Mouse (Mus musculus) adrenal gland, postnatal 14 days (tissue): ENCODE measurements at regions not wholly inside any gene's neighbourhood (a gene's known extent, or its start where the extent isn't known, plus 50 kb on each side); places are given as distances from the start of the nearest gene placed in this dataset.
"Not testable (repeated sequence)": the region's sequence is repeated elsewhere in the genome, so short reads cannot be mapped to it uniquely, and the experiment has no call there.

Source experiments
- DNase-seq: peaks from one replicate; pipeline ENCODE4 v3.0.0; 2021; ENCODE audit warnings: mixed read lengths

DNA sequence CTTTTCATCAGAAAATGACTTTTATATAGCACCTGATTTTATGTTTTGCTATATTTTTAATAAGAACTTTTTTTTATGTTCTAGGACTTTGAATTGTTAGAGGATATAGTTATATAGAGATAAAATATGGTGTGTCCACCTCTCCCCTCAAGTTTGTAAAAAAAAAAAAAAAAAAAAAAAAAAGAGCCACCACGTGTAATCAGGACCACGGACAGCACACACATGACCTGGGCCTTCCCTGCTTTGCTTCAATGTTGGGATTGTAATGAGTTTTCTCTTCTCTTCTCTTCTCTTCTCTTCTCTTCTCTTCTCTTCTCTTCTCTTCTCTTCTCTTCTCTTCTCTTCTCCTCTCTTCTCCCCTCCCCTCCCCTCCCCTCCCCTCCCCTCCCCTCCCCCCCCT, 78.5 kb downstream of the 1700010I14Rik start:
- not testable (repeated sequence) for DNase-seq

DNA sequence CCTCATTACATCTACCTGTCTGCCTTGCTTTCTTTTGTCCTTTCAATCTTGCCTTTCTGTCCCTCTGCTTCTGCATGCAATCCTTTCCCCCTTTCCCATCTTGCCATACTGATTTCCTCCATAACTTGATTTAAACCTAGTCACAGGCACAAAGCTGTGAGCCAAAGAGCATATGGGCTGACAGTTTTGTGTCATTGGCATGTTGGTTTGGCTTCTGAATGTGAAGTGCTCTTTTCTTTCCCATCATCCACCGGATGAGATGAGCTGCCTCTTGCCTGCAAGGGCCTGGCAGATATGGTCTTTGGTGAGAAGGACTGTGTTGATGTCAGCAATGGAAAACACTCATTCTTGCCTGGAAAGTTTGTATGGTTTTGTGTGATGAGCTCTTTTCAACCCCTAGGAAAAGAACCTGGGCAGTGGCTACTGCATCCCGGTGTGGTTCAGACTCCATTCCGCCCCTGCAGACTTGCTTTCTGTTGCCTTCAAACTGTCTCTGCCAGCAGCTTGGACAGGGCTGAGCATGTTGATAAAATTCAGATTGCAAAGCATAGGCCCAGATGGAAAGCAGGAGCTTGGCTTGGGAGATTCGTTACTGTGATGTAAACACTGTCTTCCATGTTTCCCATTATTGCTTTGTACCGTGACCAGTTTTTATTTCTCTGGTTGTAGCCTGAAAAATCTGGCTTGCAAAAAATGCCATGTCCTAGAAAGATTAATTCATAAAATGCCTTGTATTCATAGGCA, 80.9 kb downstream of the 1700010I14Rik start:
- DNase-seq = no peak

DNA sequence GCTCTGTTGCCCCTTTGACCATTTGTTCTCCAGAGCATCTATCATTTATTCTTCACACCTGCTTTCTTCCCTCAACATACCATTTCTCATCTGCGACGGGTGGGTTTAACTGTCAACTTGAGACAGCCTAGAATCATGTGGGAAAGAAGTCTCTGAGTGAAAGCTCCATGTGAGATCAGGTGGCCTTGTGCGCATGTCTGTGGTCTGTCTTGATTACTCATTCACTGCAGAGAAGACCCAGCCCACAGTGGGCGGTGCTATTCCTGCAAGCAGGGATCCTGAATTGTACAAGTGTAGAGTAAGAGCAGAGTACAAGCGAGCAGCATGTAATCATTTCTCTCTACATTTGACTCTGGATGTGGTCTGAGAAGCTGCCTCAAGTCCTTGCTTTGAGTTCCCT, 95.5 kb downstream of the 1700010I14Rik start:
- DNase-seq = no peak

DNA sequence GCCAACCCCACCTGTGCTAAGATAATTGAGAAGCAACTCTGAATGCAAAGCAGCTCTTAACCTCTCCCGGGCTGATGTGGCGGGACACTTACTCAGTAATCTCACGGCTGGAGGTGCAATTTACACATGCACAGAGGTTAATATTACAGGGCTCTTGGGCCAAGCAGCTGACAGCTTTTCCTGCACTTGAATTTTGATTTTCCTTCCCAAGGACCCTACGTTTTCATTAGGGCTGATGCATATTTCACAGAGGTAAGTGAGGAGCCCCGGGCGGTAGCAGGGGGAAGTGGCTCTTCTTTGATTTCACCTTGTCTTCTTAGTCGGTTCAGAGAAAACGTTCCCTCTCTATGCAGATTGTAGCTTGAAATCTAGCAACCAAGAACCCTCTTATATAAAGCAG, 139.7 kb downstream of the 1700010I14Rik start:
- DNase-seq = no peak

DNA sequence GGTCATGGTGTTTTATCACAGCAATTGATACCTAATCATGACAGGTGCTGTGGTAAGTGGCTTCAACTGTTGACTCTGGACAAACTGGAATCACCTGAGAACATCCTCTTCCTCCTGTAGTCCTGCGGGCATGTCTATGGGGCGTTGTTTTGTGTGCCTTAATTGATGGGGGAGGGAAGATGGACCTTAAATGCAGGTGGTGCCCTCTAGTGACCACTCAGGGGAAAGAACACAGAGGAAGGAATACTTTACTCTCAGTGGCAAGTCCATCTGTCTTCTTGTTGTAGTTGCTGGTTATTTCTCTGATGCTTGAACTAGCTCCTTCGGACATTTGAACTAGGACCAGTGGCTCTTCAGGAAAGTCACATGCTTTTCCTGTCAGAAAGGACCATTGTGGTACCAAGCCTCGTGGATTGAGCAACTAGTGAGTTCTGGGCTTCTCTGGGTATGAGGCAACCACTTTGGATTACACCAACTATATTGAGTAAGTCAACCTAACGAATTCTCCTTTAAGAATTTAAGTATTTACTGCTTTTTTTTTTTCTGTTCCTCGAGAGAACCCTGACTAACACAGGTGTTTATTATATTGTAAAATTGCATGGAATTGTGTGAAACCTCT, 157.6 kb downstream of the 1700010I14Rik start:
- DNase-seq = peak; percentile 5

DNA sequence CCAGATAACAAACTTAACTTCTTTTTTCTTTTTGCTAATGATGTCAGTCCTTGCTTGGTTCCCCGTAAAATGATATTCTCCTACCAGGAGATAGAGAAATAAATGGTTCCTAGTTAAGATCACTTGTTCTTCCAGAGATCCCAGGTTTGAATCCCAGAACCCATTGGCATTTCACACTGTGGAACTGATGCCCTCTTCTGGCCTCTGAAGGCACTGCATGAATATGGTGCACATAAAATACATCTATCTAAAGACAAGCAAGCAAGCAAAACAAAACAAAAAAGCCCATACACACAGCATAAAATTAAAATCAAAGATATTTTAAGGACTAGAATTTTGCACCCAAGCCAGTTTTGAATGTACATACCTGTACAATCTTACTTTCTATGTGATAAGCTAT, 162.5 kb downstream of the 1700010I14Rik start:
- peak; percentile 7 for DNase-seq

DNA sequence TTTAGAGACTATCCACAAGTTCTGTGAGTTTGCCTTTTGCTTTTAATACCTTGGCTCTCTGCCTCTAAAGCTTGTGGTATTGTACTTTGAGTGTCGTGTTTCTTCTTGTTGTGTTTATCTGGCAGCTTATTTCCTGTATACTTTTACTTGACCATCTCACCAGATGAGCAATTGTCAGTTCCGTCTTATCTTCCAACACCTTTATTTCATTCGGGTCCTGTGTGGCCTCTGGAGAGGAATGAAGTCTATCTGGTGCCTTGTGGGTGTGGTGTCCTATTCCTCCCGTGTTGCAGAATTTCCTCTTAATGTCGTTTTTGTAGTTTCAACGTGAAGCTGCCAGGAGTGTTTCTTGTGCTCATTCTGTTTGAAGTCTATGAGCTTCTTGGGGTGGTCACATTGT, 174.0 kb downstream of the 1700010I14Rik start:
- DNase-seq = no peak

DNA sequence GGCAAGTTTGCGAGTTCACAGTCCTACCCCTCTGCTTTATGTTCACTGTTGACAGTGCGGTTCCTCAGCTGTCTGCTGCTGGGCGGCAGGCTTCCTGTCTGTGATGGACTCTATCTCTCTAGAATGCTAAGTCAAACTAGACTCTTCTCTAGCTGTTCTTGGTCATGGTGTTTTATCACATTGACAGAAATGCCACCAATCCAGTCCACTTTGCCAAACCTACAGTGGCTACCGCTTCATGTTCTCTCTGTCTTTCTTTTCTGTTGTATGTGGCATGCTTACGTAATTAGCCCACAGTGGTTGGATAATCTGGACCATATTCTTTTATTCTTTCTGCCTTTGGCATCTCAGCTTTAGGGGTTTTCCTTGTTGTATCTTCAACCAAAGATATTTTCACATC, 174.5 kb downstream of the 1700010I14Rik start:
- no peak for DNase-seq

DNA sequence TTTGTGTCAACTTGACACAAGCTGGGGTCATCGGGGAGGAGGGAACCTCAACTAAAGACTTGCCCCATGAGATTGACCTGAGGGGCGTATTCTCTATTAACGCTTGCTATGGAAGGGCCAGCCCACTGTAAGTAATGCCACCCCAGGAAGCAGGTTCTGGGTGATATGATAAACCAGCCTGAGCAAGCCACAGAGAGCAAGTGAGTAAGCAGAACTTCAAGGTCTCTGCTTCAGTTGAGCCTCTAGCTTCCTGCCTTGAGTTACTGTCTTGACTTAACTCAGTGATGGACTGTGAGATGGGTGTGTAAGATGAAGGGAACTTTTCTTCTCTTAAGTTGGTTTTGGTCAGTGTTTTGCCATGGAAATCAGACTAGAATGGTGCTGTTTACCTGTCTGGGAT, 175.2 kb downstream of the 1700010I14Rik start:
- no peak for DNase-seq

DNA sequence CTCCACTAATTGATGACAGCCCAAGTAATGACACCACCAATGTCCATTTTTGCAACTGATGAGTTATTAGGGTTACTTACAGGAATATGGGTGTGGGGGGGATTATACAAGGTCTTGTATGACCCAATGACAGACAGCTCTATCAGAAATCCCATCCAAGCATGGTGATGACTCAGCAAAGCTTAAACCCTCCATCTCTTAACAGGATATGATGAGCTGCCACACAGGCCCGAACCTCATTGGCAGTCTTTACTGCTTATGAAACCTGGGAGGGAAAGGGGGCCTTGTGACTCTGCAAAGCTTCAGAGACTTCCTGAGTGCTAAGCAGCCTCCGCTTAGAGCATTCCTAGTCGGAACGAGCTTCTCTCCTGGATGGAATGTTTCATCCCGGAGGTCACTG, 176.4 kb downstream of the 1700010I14Rik start:
- DNase-seq = no peak

DNA sequence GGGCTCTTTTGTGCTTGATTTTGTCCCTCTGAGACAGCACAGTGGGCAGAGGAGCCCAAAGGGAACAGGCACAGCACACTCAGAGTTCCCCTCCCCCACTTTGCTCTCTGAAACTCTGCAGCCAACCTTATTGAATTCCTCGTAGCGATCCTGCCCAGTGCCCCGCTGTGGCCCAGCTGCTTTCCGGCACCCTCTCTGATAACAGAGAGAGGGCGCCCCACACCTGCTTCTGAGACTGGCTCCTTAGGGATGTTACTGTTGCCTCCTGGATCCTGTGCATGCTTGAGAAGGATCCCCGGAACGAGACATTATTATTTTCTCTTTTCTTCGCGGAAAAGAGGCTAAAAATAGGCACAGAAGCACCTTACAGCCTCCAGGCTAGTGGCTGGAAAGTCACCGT, 179.0 kb downstream of the 1700010I14Rik start:
- peak; percentile 51 for DNase-seq

DNA sequence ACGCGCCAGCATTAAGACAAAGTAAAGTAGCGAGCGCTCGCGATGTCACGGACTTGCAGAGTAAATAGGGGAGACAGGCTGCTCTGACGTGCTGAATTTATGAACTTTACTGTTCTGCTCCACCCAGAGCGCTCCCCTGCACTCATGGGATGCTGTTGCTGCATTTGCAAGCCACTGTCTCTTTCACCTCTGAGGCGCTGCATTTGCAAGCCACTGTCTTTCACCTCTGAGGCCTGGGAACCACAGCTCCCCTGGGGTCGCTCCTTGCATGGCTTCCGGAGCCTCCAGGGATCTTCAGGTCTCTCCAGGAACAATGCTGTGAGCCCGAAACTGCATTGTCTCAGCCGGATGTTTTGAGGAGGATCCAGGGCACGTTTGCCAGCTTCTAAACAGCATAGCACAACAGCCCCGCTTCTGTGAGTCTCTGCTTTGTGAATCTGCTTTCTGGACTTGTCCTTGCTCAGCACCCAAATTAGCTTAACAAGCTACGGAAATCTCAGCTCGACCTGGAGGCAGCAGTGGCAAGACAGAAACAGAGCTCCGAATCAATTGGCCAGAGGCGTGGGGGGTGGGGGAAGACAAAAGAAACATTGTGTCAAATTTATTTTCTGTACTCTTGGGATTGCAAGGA, 179.6 kb downstream of the 1700010I14Rik start:
- peak; percentile 16 for DNase-seq

DNA sequence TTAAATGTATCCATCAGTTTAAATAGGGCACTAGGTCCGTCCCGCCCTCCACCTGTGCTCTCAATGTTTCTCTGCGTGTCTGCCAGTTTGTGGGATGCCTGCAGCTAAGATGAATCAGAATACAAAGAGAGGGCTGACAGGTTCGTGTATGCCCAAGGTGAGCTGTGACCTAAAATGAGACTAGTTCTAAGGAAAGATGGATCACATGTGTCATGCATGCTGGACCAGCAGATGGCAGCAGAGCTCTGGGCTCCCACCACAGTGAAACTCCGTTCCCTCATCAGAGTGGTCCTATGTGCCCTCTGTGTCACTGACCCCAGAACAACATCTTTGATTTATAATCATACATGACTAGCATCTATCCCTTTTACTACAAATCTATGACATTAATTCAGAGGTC, 180.3 kb downstream of the 1700010I14Rik start:
- peak; percentile 75 for DNase-seq

DNA sequence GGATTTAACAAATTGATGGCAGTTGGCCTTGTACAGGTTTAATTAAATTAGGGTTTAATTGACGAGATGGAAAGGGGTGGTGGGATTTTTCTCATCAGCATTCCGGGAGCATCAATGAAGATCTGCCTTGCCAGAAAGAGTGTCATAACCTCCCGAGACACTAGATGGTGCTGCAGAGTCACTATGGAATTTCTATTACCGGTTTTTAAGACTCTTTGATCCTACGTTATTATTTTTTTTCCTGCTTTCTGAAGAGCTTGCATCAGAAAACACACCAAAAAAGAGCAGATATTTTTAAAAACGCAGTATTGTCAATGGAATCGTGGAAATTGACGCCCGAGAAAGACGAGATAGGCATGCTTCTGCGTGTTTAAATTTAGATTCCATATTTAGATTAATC, 181.2 kb downstream of the 1700010I14Rik start:
- DNase-seq = peak; percentile 59

DNA sequence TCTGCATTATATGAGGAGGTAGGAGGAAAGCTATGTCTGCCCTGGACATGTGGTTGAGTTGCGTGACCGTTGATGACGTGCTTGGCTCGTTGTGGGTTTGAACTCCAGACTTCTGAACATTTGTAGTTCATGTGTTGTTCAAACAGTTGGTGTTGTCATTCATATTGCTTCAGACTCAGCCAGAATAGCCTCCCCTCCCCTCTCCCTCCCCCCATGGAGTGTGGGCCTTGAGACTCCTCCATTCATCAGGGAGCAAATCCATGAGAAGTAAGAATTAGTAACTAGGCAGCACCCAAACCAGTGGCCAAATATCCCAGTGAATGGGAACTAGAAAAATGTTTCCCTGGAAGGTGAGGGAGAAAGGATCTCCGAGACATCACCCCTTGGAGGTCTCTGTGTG, 209.0 kb downstream of the 1700010I14Rik start:
- no peak for DNase-seq

DNA sequence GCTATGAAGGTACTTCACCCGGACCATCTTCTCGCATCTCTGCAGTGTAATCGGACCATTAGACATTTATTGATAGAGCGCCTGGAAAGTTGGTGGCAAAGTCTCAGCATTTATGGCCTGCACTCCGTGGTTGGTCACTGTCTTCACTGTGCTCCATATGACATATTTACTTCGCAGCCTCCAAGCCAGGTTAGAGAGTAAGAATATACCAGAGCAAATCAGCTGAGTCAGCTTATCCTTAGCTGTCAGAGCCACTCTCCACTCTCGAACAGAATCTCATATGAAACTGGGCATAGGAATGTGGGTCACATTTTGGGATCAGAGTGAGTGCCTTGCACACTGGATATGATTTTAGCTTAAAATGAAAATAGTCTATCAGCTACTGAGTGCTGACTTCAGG, 212.3 kb downstream of the 1700010I14Rik start:
- DNase-seq = no peak

DNA sequence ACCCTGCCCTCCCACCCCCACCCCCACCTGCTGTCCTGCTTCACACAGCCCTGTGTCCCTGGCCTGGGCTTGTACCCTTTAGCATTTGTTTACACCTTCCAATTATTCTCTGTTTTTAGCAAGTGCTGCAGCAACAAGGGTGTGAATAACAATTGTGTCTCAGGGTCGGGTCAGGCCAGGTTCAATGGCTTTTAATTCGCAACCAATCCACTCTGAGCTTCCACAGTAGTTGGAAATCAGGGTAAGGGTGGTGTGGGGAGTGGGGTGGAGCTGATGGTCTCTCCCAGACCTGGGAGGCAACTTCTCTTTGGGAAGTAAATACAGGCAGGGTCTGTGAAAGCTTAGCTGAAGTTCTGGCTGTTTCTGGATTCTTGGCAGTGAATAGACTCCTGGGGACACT, 214.4 kb downstream of the 1700010I14Rik start:
- no peak for DNase-seq

DNA sequence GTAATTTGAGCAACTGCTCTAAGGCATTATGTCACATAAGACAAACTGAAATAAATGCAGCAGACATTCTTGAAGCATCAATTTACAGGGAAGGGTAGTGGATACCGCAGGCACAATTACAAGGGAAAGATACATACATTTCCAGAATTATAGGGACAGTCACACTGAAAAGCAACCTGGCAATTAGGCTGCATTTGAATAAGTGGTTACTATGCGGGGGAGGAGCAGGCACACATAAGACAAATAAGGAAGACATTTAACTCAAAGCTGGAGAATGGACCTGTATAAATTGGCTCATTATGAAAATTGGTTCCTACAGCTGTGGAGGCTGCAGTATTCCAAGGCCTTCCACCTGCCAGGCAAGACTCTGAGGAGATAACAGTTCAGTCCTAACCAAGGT, 211.2 kb upstream of the Gm17728 start:
- DNase-seq = no peak

DNA sequence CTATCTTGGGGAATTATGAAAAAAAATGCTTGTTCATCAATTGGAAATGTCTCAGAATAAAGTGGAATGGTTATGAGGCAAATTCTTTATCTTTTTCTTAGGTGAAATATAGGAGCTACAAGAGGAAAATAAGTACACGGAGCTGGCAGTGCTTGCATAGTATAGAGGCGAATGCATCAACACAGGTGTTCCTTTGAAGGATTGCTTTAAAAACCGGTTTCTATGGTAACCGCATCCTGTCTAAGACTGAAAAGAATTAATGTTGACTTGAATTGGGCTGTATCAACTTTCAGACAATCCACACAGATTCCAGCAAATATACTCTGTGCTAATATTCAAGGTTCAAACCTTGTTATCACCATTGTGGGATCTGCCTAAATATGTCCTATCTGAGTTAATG, 198.8 kb upstream of the Gm17728 start:
- no peak for DNase-seq

DNA sequence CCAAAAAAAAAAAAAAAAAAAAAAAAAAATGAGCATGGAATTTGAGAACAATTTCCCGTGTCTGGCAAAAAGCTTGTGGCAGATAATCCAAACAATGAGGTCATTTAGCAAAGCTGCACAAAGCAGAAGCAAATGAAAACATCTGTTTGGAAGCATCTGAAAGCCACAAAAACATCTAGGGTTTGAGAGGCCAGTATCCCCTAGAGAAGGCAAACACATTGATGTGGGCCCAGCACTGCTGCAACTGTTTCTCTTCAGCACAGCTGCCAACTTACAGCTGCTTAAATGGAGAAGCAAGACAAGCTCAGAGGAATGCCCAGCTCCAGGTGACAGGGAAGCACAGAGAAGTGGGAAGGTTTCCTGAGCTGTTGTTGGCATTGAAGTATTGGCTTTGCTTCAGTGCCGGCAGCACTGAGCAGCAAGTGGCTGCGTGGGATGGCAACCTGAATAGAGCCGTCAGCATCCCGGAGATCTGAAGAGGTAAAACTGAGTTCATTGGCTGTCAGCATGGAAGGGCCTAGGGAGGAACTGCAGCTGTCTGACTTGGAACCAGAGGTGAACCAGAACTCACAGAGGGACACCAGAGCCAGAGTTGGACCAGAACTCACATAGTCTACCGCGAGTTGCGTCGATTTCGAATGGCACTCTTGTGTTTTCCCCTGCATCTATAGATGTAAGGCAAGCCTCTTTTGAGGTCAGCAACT, 193.8 kb upstream of the Gm17728 start:
- no peak for DNase-seq

DNA sequence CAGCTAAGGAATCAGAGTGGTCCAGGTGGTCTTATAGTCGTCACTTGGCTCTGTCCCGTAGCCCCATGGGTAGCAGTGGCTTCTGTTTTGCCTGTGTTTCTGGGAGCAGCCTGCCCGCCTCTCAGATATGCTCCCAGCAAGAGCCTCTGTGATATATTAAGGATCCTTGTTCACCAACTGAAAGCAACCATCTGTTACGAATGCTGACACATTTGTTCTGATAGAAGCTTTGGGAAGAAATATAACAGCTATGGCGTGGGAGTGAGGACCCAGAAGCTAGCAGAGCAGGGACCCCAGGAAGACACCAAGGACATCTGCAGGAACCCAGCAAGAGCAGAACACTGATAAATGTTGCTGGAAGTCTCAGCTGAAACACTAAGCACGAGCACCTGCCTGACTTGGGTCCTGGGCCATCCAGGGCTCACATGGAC, 186.7 kb upstream of the Gm17728 start:
- DNase-seq = no peak

DNA sequence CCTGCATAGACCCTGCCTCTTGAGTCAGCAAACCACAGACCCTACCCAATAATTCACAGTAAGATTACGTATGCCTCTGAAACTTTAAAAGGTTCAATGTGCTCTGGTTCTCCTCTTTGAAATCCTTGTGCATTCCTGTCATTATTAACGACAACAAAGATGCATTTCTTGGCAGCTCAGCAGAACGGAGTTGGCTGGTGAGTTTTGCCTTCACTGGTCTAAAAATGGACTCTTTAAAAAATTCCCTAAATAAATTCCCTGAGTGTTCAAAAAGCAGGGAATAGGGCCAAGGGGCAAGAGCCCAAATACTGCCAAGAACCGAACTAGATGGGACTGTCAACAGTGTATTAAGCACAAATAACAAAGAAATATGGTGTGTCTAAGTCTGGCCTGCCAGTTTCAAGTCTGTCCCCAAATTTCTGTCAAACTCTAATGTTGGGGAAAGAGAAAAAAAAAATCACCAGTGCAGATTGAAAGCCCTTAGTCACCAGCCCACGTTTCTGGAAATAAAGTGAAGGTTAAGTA, 163.2 kb upstream of the Gm17728 start:
- no peak for DNase-seq

DNA sequence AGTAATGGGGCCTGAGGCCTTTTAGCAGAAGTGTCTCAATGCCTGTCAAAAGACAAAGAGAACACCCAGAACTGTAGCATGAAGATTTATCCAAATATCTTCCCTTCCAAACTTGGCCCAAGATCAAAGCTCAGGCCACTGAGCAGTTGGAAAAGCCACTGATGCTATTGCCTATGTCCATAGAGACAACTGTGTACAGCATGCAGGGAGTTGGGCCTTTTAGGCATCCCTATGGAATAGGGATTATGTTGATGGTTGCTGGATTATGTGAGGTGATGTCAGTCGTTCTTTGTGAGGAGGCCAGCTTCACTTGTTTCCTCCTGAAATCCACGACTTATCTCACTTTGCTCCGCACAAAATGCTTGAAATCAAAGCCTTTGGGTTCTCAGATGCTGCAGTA, 153.1 kb upstream of the Gm17728 start:
- DNase-seq = no peak
